Mouse (Mus musculus): ENCODE measurements around the gene Slc30a5.

DNA sequence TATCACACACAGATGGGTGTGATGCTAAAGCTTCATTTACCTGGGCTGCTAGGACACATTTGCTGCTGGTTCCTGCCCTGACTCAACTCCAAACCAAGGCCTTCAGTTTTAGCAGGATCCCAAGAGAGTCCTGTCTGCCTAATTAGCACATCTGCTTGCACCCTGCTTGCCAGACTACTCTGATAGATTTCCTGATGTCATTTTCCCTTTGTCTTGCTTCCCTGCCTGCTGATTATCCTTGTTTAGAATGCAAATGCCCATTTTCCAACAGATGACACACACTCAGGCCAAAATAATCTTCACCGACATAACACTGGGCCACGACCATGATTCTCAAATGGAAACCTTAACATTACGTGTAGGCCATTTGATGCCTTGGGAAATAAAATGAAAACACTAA lies 41.4 kb upstream of the Slc30a5 start:
- TF ChIP-seq CTCF (IDR thresholded peaks at IDR 0.05; ENCODE audit: insufficient read depth, low read depth, low read length) (no peak), POLR2A (IDR thresholded peaks at IDR 0.05; ENCODE audit: insufficient read depth, low read depth, low read length) (no peak)
